Mouse (Mus musculus): ENCODE measurements around the gene Calm4. TPM values are rescaled to one million over a fixed set of nuclear protein-coding genes. Genes with fewer than 3 reads are reported as not detected.

Gene Calm4
- polyA plus RNA-seq (2015; fragmentation: Illumina TruSeq; extraction: RNeasy Lipid Tissue Mini Kit (QIAGEN cat#74804); ENCODE audit: insufficient read depth, low read depth, low replicate concordance): not detected

GRCm38 (mm10) chr13:3837312-3837807, at the start of gene Calm4:
Calm4 (plus strand) TSS chr13:3837757.

DNA sequence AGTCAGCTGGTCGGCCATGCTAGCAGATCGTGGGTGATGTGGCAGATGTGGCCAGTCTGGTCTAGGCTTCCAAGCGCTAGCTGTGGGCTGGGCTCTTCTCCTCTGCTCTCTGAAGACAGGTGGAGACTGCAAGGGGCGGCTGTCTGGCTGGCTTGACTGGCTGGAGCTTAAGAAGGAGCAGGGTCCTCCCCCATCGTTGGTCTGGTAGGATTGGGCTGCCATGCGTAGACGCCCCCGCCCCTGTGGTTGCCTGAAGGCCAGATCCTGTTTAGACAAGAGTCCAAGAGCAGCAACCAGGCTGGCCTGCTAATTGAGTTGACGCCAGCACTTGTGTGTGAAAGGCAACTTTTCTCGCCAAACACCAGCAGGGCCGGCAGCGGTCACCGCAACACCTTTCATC, 33.4 kb upstream of the Calm4 start, which contains the start of gene Calml3:
Gene Calml3 (minus strand): TSS at position 131 of the 400 bp plus-strand sequence.

DNA sequence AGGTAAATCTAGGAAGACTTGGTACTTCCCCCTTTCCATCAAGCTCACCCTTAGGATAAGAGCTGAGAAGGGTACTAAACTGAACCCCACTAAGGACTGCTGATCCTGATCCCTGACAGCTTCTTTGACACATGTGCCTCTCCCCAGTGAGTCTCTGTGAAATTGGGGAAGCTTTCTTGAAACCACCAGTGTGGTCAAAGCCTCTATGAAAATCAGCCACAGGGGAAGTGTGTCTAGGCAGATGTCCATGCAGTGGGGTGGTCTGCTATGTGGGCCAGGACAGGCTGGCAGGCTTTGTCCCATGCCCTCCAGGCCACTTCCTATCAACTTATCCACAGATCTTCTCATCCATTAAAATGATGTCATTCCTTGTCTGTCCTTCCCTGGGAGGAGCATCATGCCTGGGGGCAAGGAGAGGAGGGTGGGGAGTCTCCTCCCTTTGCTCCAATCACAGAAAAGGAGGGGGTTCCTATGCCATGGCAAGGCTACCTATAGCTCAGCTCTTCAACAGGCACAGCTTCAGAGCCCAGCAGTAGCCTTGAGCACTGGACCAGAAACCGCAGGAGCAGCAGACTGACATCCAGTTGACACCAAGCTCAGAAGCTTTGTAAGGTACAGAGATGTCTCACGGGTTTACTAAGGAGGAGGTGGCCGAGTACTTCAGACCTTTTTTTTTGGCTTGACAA, 16.2 kb downstream of the Calm4 start, which contains the start of gene Calm5:
Gene Calm5 (plus strand): TSS at position 526 of the 686 bp plus-strand sequence.

Other genes starting within 250 kb of the Calm4 start
- gene Fam208b, start 226.6 kb upstream of the Calm4 start, polyA plus RNA-seq (2015; fragmentation: Illumina TruSeq; extraction: RNeasy Lipid Tissue Mini Kit (QIAGEN cat#74804); ENCODE audit: insufficient read depth, low read depth, low replicate concordance): 5.1 TPM
- gene Asb13, start 203.7 kb upstream of the Calm4 start, polyA plus RNA-seq (2015; fragmentation: Illumina TruSeq; extraction: RNeasy Lipid Tissue Mini Kit (QIAGEN cat#74804); ENCODE audit: insufficient read depth, low read depth, low replicate concordance): 9.3 TPM
- not detected for gene Calml3, start 33.4 kb upstream of the Calm4 start, polyA plus RNA-seq (2015; fragmentation: Illumina TruSeq; extraction: RNeasy Lipid Tissue Mini Kit (QIAGEN cat#74804); ENCODE audit: insufficient read depth, low read depth, low replicate concordance)
- gene Calm5, start 16.4 kb downstream of the Calm4 start, polyA plus RNA-seq (2015; fragmentation: Illumina TruSeq; extraction: RNeasy Lipid Tissue Mini Kit (QIAGEN cat#74804); ENCODE audit: insufficient read depth, low read depth, low replicate concordance): not detected
- 6.7 TPM for gene Net1, start 80.5 kb downstream of the Calm4 start, polyA plus RNA-seq (2015; fragmentation: Illumina TruSeq; extraction: RNeasy Lipid Tissue Mini Kit (QIAGEN cat#74804); ENCODE audit: insufficient read depth, low read depth, low replicate concordance)
- not detected for gene Tubal3, start 80.5 kb downstream of the Calm4 start, polyA plus RNA-seq (2015; fragmentation: Illumina TruSeq; extraction: RNeasy Lipid Tissue Mini Kit (QIAGEN cat#74804); ENCODE audit: insufficient read depth, low read depth, low replicate concordance)
- gene Ucn3, start 107.6 kb downstream of the Calm4 start, polyA plus RNA-seq (2015; fragmentation: Illumina TruSeq; extraction: RNeasy Lipid Tissue Mini Kit (QIAGEN cat#74804); ENCODE audit: insufficient read depth, low read depth, low replicate concordance): 26.9 TPM
- gene Akr1c14, start 211.3 kb downstream of the Calm4 start, polyA plus RNA-seq (2015; fragmentation: Illumina TruSeq; extraction: RNeasy Lipid Tissue Mini Kit (QIAGEN cat#74804); ENCODE audit: insufficient read depth, low read depth, low replicate concordance): 2.6 TPM